8 mouse cellular contexts compared by ENCODE assay signal in the genomic region with DNA sequence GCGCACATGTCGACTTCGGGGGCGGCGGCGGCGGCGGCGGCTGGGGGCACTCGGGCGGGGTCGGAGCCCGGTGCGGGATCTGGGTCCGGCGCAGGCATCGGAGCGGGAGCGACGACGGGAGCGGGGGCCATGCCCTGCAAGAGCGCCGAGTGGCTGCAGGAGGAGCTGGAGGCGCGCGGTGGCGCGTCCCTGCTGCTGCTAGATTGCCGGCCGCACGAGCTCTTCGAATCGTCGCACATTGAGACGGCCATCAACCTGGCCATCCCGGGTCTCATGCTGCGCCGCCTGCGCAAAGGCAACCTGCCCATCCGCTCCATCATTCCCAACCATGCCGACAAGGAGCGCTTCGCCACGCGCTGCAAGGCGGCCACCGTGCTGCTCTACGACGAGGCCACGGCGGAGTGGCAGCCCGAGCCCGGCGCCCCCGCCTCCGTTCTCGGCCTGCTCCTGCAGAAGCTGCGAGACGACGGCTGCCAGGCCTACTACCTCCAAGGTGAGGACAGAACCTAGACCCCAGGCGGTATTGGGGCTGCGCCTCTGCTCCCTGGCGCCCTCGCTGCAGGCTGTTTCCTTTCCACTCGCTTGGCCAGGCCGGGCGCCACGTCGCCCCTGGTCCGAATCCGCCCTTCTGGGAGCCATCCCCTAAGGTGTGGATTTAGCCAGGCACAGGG. TPM values are rescaled to one million over a fixed set of nuclear protein-coding genes. Genes with fewer than 3 reads are reported as not detected.
DNase-seq lines count a peak whose midpoint lies in the region; ATAC-seq lines count a peak whose summit lies in the region.

No protein-coding gene starts in this region.

- H3K27me3 ChIP-seq in kidney, embryonic 16.5 days (ENCODE audit: insufficient read depth, low read length), result no peaks in the 10 kb centered on the region

- peak overlapping the region; percentile 97 for H3K4me2 ChIP-seq in kidney, embryonic 16.5 days (replicated peaks; ENCODE audit: low read depth, low read length)

- peak overlapping the region; percentile 98 for H3K27ac ChIP-seq in kidney, embryonic 16.5 days (ENCODE audit: low read length)

- H3K9me3 ChIP-seq in kidney, embryonic 16.5 days (ENCODE audit: low read length), result no peaks in the 10 kb centered on the region

- no peak for ATAC-seq in kidney, embryonic 16.5 days (ENCODE audit: low FRiP score, low TSS enrichment)
- ATAC-seq in inflammation-experienced regulatory T-cells, adult 6 months, result no peak

- H3K36me3 ChIP-seq in kidney, embryonic 16.5 days (ENCODE audit: insufficient read depth, low read length), result peaks cover 23% of the 10 kb centered on the region

- H3K9ac ChIP-seq in kidney, embryonic 16.5 days (replicated peaks; ENCODE audit: low read length), result peak overlapping the region; percentile 87

- H3K4me3 ChIP-seq in kidney, embryonic 16.5 days (ENCODE audit: low read length), result peak overlapping the region; percentile 76

- WGBS in kidney, embryonic 16.5 days, result under 1% methylated on average over 69 of the region's 72 CpGs

- H3K4me1 ChIP-seq in kidney, embryonic 16.5 days (ENCODE audit: insufficient read depth, low read length), result peaks cover 37% of the 10 kb centered on the region

- DNase-seq in urinary bladder, adult 2 months (ENCODE audit: low spot score), result peak; percentile 52
- no peak for DNase-seq in urinary bladder, postnatal 10 days (ENCODE audit: low spot score)
- DNase-seq in cerebellum, adult 9-11 months, result peak; percentile 79
- peak; percentile 60 for DNase-seq in gastrocnemius, postnatal 25 days
- DNase-seq in lung, postnatal 10 days, result peak; percentile 76
- peak; percentile 55 for DNase-seq in right cerebral cortex, postnatal 14 days

RNA-seq across cellular contexts. Expression of gene Dusp7, which starts 0.5 kb away (rescaled TPM):
- polyA plus RNA-seq in urinary bladder, adult 2 months (2012; rRNA removed), result 33.5 and 34.7 TPM in 2 replicates
- total RNA-seq in gastrocnemius, postnatal 25 days (2021), result 10 to 100 TPM; 13.8 to 31.7 TPM
- 13.6 and 13.7 TPM in 2 replicates for polyA plus RNA-seq in kidney, embryonic 16.5 days (2015; fragmentation: Nextera tagmentation; extraction: Ambion mirVana)
- polyA plus RNA-seq in inflammation-experienced regulatory T-cells, adult 6 months (2017; shearing (Covaris generic)), result 10 to 100 TPM; 20.2 to 22.2 (median 21.4) TPM
